Mouse (Mus musculus) kidney, embryonic 15.5 days (tissue): ENCODE data around the gene Zfp668. TPM values are rescaled to one million over a fixed set of nuclear protein-coding genes. Genes with fewer than 3 reads are reported as not detected.

Source experiments
- ATAC-seq: fragments of 200-750 bp; cut with Nextera tagmentation; replicated peaks from 2 replicates; pipeline ENCODE4 v1.8.0; 2017; ENCODE audit warnings: moderate TSS enrichment; ENCODE audit not compliant: low FRiP score
- H3K27ac ChIP-seq: fragments of 300-500 bp; sonication (generic); 2 replicates; pipeline ENCODE4 v1.5.1; 2015; ENCODE audit warnings: mild to moderate bottlenecking, inconsistent platforms
- H3K27me3 ChIP-seq: fragments of 300-500 bp; sonication (generic); 2 replicates; pipeline ENCODE4 v1.6.1; 2015; ENCODE audit warnings: inconsistent platforms
- H3K36me3 ChIP-seq: fragments of 300-500 bp; sonication (generic); 2 replicates; pipeline ENCODE4 v1.6.1; 2015; ENCODE audit warnings: inconsistent platforms
- H3K4me1 ChIP-seq: fragments of 300-500 bp; sonication (generic); 2 replicates; pipeline ENCODE4 v1.6.1; 2015; ENCODE audit warnings: inconsistent platforms
- H3K4me2 ChIP-seq: fragments of 300-500 bp; sonication (generic); 2 replicates; pipeline ENCODE4 v1.6.1; 2015; ENCODE audit warnings: moderate library complexity, mild to moderate bottlenecking, inconsistent platforms
- H3K4me3 ChIP-seq: fragments of 300-500 bp; sonication (generic); replicated peaks from 2 replicates; pipeline ENCODE4 v1.5.1; 2015; ENCODE audit warnings: mild to moderate bottlenecking, inconsistent platforms
- H3K9ac ChIP-seq: fragments of 300-500 bp; sonication (generic); 2 replicates; pipeline ENCODE4 v1.6.1; 2015; ENCODE audit warnings: mild to moderate bottlenecking, inconsistent platforms
- H3K9me3 ChIP-seq: fragments of 300-500 bp; sonication (generic); replicated peaks from 2 replicates; pipeline ENCODE4 v1.6.1; 2016; ENCODE audit warnings: inconsistent platforms
- WGBS: fragments of 180-500 bp; shearing (Covaris S2); methylation state at CpG from one replicate; pipeline ENCODE4 v1.1.7; 2015; ENCODE audit warnings: mixed read lengths; 5-methylcytosine and 5-hydroxymethylcytosine counted together
- polyA plus RNA-seq: library from polyadenylated mRNA; unstranded; fragments of >200 nt; fragmentation: Nextera tagmentation; extraction: Ambion mirVana; gene quantifications from 2 replicates; pipeline ENCODE4 v1.2.1, GENCODE M21; 2015

Gene Zfp668
- polyA plus RNA-seq, 1 experiment from 2014 or later: 22.7 TPM

GRCm38 (mm10) chr7:127814241-127814921, 62.2 kb downstream of the Zfp668 start:
- Histone ChIP-seq H3K4me2 (no peak overlapping the region), H3K9me3 (no peaks in the 10 kb centered on the region), H3K36me3 (peaks cover 16% of the 10 kb centered on the region; the same call in 1 of the 2 replicates), H3K4me3 (no peak overlapping the region), H3K9ac (no peak overlapping the region), H3K27ac (peak overlapping the region; percentile 55), H3K27me3 (no peaks in the 10 kb centered on the region), H3K4me1 (peaks cover 28% of the 10 kb centered on the region)
- ATAC-seq: 0 out of 2 replicates have a peak, but pooled peaks have one; percentile 30
- 62% methylated on average over 19 of the region's 19 CpGs for WGBS

DNA sequence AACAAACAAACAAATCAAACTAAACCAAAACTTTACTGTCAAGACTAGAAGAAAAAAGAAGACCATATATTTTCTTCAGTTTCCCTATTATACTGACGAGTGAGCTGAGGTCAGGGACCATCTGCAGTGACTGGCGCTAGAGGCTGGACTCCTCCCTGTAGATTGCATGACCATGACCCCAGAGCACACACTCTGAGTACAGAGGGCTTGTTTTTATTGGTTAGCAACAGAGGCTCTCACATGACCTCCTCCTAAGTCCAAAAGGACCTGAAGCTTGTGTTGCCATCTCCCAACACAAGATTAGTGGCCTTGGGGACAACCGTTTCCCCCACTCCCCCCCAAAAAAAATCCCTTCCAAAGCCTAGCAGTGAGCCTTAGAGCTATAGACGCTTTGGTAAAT, 62.8 kb downstream of the Zfp668 start:
- H3K36me3 ChIP-seq: peaks cover 16% of the 10 kb centered on the region; the same call in 1 of the 2 replicates
- peaks cover 28% of the 10 kb centered on the region for H3K4me1 ChIP-seq
- ATAC-seq: no peak
- no peak overlapping the region for H3K4me3 ChIP-seq
- H3K27ac ChIP-seq: peak overlapping the region; percentile 55
- H3K9me3 ChIP-seq: no peaks in the 10 kb centered on the region
- WGBS: 51% methylated on average over 4 of the region's 4 CpGs
- no peak overlapping the region for H3K9ac ChIP-seq
- H3K27me3 ChIP-seq: no peaks in the 10 kb centered on the region
- no peak overlapping the region for H3K4me2 ChIP-seq

Other genes starting within 250 kb of the Zfp668 start
- 64.2 and 66.8 TPM in 2 replicates for gene Bcl7c, start 167.9 kb downstream of the Zfp668 start, polyA plus RNA-seq
- 15.3 and 16.5 TPM in 2 replicates for gene Ctf1, start 164.1 kb downstream of the Zfp668 start, polyA plus RNA-seq
- 0.31 and 0.33 TPM in 2 replicates for gene Ctf2, start 144.7 kb downstream of the Zfp668 start, polyA plus RNA-seq
- 5.6 and 6.8 TPM in 2 replicates for gene Fbxl19, start 132.3 kb downstream of the Zfp668 start, polyA plus RNA-seq
- gene Orai3, start 107.0 kb downstream of the Zfp668 start, polyA plus RNA-seq: 25.1 and 26.7 TPM in 2 replicates
- gene Setd1a, start 100.2 kb downstream of the Zfp668 start, polyA plus RNA-seq: 23.2 and 25.9 TPM in 2 replicates
- gene Gm49388, start 91.2 kb downstream of the Zfp668 start, polyA plus RNA-seq: not detected in 2 replicates
- 23.0 and 27.6 TPM in 2 replicates for gene Hsd3b7, start 76.2 kb downstream of the Zfp668 start, polyA plus RNA-seq
- 46.4 and 53.2 TPM in 2 replicates for gene Stx4a, start 52.5 kb downstream of the Zfp668 start, polyA plus RNA-seq
- 3.8 and 5.2 TPM in 2 replicates for gene Stx1b, start 52.3 kb downstream of the Zfp668 start, polyA plus RNA-seq
- gene Zfp646, start 607 bp downstream of the Zfp668 start, polyA plus RNA-seq: 11.8 and 13.7 TPM in 2 replicates
- gene Prss53, start 14.1 kb upstream of the Zfp668 start, polyA plus RNA-seq: 2.2 and 2.7 TPM in 2 replicates
- not detected in 2 replicates for gene Gm21974, start 18.6 kb upstream of the Zfp668 start, polyA plus RNA-seq
- 152 and 162 TPM in 2 replicates for gene Vkorc1, start 18.8 kb upstream of the Zfp668 start, polyA plus RNA-seq
- 120 and 140 TPM in 2 replicates for gene Bckdk, start 27.3 kb upstream of the Zfp668 start, polyA plus RNA-seq
- gene Kat8, start 35.7 kb upstream of the Zfp668 start, polyA plus RNA-seq: 41.8 and 43.5 TPM in 2 replicates
- gene Prss8, start 53.3 kb upstream of the Zfp668 start, polyA plus RNA-seq: 56.9 and 59.5 TPM in 2 replicates
- gene Prss36, start 69.9 kb upstream of the Zfp668 start, polyA plus RNA-seq: 11.5 and 12.4 TPM in 2 replicates
- gene Fus, start 90.6 kb upstream of the Zfp668 start, polyA plus RNA-seq: 421 and 440 TPM in 2 replicates
- 43.9 and 45.1 TPM in 2 replicates for gene Pycard, start 117.0 kb upstream of the Zfp668 start, polyA plus RNA-seq
- 0.31 and 0.60 TPM in 2 replicates for gene Trim72, start 127.1 kb upstream of the Zfp668 start, polyA plus RNA-seq
- gene Itgam, start 185.8 kb upstream of the Zfp668 start, polyA plus RNA-seq: 1.2 and 1.4 TPM in 2 replicates
- gene Gm49368, start 185.9 kb upstream of the Zfp668 start, polyA plus RNA-seq: not detected in 2 replicates